Mouse (Mus musculus): Measurements from ENCODE around the gene Itpr2.

Gene Itpr2

GRCm38 (mm10) chr6:146324541-146325204, 177.3 kb downstream of the Itpr2 start:
- in situ Hi-C loops (cut with MboI, MseI) = no loop called here

GRCm38 (mm10) chr6:146322555-146322954, 179.5 kb downstream of the Itpr2 start:
- in situ Hi-C loops (cut with MboI, MseI) = no loop called here

GRCm38 (mm10) chr6:146321951-146322350, 180.1 kb downstream of the Itpr2 start:
- in situ Hi-C loops (cut with MboI, MseI) = no loop called here

- in situ Hi-C loops (cut with MboI, MseI) = loop anchor here in 1 of 2 experiments (10.0 kb wide), 1 partner anchor 1892 kb away; no protein-coding TSS in a partner anchor
Measured at GRCm38 (mm10) chr6:146316415-146316814, 185.6 kb downstream of the Itpr2 start.

- in situ Hi-C loops (cut with MboI, MseI) = loop anchor here in 1 of 2 experiments (10.0 kb wide), 1 partner anchor 1890 kb away; no protein-coding TSS in a partner anchor
Measured at GRCm38 (mm10) chr6:146315153-146315552, 186.9 kb downstream of the Itpr2 start.

- in situ Hi-C loops (cut with MboI, MseI) = loop anchor here in 1 of 2 experiments (10.0 kb wide), 1 partner anchor 1890 kb away; no protein-coding TSS in a partner anchor
Measured at GRCm38 (mm10) chr6:146314304-146314703, 187.7 kb downstream of the Itpr2 start.

GRCm38 (mm10) chr6:146313396-146313795, 188.6 kb downstream of the Itpr2 start:
- in situ Hi-C loops (cut with MboI, MseI) = loop anchor here in 1 of 2 experiments (10.0 kb wide), 1 partner anchor 1889 kb away; no protein-coding TSS in a partner anchor

- in situ Hi-C loops (cut with MboI, MseI) = loop anchor here in 1 of 2 experiments (10.0 kb wide), 1 partner anchor 1885 kb away; no protein-coding TSS in a partner anchor
Measured at GRCm38 (mm10) chr6:146310210-146310609, 191.8 kb downstream of the Itpr2 start.

GRCm38 (mm10) chr6:146309335-146309734, 192.7 kb downstream of the Itpr2 start:
- in situ Hi-C loops (cut with MboI, MseI) = no loop called here

GRCm38 (mm10) chr6:146305995-146306394, 196.0 kb downstream of the Itpr2 start:
- in situ Hi-C loops (cut with MboI, MseI) = no loop called here

- in situ Hi-C loops (cut with MboI, MseI) = no loop called here
Measured at GRCm38 (mm10) chr6:146304088-146304487, 197.9 kb downstream of the Itpr2 start.

GRCm38 (mm10) chr6:146303336-146303735, 198.7 kb downstream of the Itpr2 start:
- in situ Hi-C loops (cut with MboI, MseI) = no loop called here

GRCm38 (mm10) chr6:146302574-146303130, 199.4 kb downstream of the Itpr2 start:
- in situ Hi-C loops (cut with MboI, MseI) = no loop called here

GRCm38 (mm10) chr6:146302101-146302500, 199.9 kb downstream of the Itpr2 start:
- in situ Hi-C loops (cut with MboI, MseI) = no loop called here

- in situ Hi-C loops (cut with MboI, MseI) = no loop called here
Measured at GRCm38 (mm10) chr6:146300961-146301360, 201.1 kb downstream of the Itpr2 start.

GRCm38 (mm10) chr6:146298712-146299111, 203.3 kb downstream of the Itpr2 start:
- in situ Hi-C loops (cut with MboI, MseI) = no loop called here

GRCm38 (mm10) chr6:146291036-146291435, 211.0 kb downstream of the Itpr2 start:
- in situ Hi-C loops (cut with MboI, MseI) = no loop called here

GRCm38 (mm10) chr6:146289801-146290200, 212.2 kb downstream of the Itpr2 start:
- in situ Hi-C loops (cut with MboI, MseI) = no loop called here

GRCm38 (mm10) chr6:146288266-146288665, 213.8 kb downstream of the Itpr2 start:
- in situ Hi-C loops (cut with MboI, MseI) = no loop called here

GRCm38 (mm10) chr6:146284921-146285565, 217.0 kb downstream of the Itpr2 start:
- in situ Hi-C loops (cut with MboI, MseI) = no loop called here

- in situ Hi-C loops (cut with MboI, MseI) = no loop called here
Measured at GRCm38 (mm10) chr6:146283981-146284380, 218.0 kb downstream of the Itpr2 start.

GRCm38 (mm10) chr6:146282061-146282659, 219.9 kb downstream of the Itpr2 start:
- in situ Hi-C loops (cut with MboI, MseI) = no loop called here
